Mouse (Mus musculus) CH12.LX (cell line): ENCODE data around the gene Cdk9. TPM values are rescaled to one million over a fixed set of nuclear protein-coding genes. Genes with fewer than 3 reads are reported as not detected.

ENCODE experiments used
- DNase-seq: peaks from one replicate; pipeline ENCODE4 v3.0.0-alpha.2; 2013; ENCODE audit errors: extremely low read depth
- H3K27ac ChIP-seq: 2 replicates; pipeline ENCODE4 v1.5.1; 2012; ENCODE audit warnings: low read depth, mild to moderate bottlenecking, control low read depth, moderate library complexity; ENCODE audit not compliant: insufficient read depth
- H3K27me3 ChIP-seq: replicated peaks from 2 replicates; pipeline ENCODE3; 2012; ENCODE audit warnings: inconsistent platforms
- H3K36me3 ChIP-seq, 2 experiments: replicated peaks in 1 of 2; 2 replicates each; pipeline versions ENCODE3 to v1.6.1; 2012; ENCODE audit warnings: inconsistent platforms in 1 of 2, low read length in 1 of 2, mild to moderate bottlenecking in 1 of 2, mixed read lengths in 1 of 2, moderate library complexity in 1 of 2; ENCODE audit not compliant: control insufficient read depth in 1 of 2, insufficient read depth in 1 of 2
- H3K4me1 ChIP-seq, 2 experiments: 2 replicates each; pipeline ENCODE4 v1.6.1; 2012; ENCODE audit warnings: inconsistent platforms in 1 of 2, moderate library complexity in 1 of 2; ENCODE audit not compliant: insufficient read depth in 2 of 2, control insufficient read depth in 1 of 2
- H3K4me2 ChIP-seq: 2 replicates; pipeline ENCODE4 v1.6.1; 2012; ENCODE audit warnings: low read depth, mild to moderate bottlenecking, control low read depth; ENCODE audit not compliant: poor library complexity, insufficient read depth, severe bottlenecking
- H3K4me3 ChIP-seq, 3 experiments: fragments of 150-350 bp in 1 of 3; sonication (generic) in 1 of 3; replicated peaks in 1 of 3; 2 replicates each; pipeline versions ENCODE3 to v1.5.1; 2011 to 2012; ENCODE audit warnings: low read depth in 2 of 3, low read length in 2 of 3, mild to moderate bottlenecking in 2 of 3, moderate library complexity in 2 of 3, control low read depth in 1 of 3, improper control_type of control experiment in 1 of 3, inconsistent platforms in 1 of 3, mixed read lengths in 1 of 3; ENCODE audit not compliant: poor library complexity in 1 of 3
- H3K79me2 ChIP-seq: replicated peaks from 2 replicates; pipeline ENCODE4 v1.6.1; 2012; ENCODE audit warnings: mild to moderate bottlenecking, moderate library complexity; ENCODE audit not compliant: control insufficient read depth, poor library complexity, insufficient read depth, severe bottlenecking; ENCODE audit errors: extremely low read depth
- H3K9ac ChIP-seq: 2 replicates; pipeline ENCODE4 v1.6.1; 2012; ENCODE audit warnings: low read depth, mild to moderate bottlenecking, control low read depth, moderate library complexity; ENCODE audit not compliant: insufficient read depth
- H3K9me3 ChIP-seq: replicated peaks from 2 replicates; pipeline ENCODE3; 2012; ENCODE audit warnings: low read length, inconsistent platforms, mixed read lengths
- BHLHE40 ChIP-seq: IDR thresholded peaks from 2 replicates; pipeline ENCODE4 v1.6.1; 2011; ENCODE audit warnings: mild to moderate bottlenecking, low read depth, low read length, improper control_type of control experiment
- CHD2 ChIP-seq: IDR thresholded peaks from 2 replicates; pipeline ENCODE4 v1.6.1; 2011; ENCODE audit warnings: low read length, improper control_type of control experiment
- E2F4 ChIP-seq: IDR thresholded peaks from 2 replicates; pipeline ENCODE4 v1.6.1; 2011; ENCODE audit warnings: low read depth, low read length, improper control_type of control experiment; ENCODE audit not compliant: insufficient replicate concordance
- ETS1 ChIP-seq: conservative IDR thresholded peaks from 2 replicates; pipeline ENCODE4 v1.6.1; 2012; ENCODE audit warnings: low read depth, mild to moderate bottlenecking, inconsistent platforms, low read length, improper control_type of control experiment, moderate library complexity
- GABPA ChIP-seq: IDR thresholded peaks from 2 replicates; pipeline ENCODE4 v1.6.1; 2012; ENCODE audit warnings: low read depth, low read length, improper control_type of control experiment, inconsistent platforms; ENCODE audit not compliant: insufficient replicate concordance
- HCFC1 ChIP-seq: IDR thresholded peaks from 2 replicates; pipeline ENCODE4 v1.6.1; 2012; ENCODE audit warnings: low read depth, mild to moderate bottlenecking, inconsistent platforms, low read length, improper control_type of control experiment
- JUN ChIP-seq: IDR thresholded peaks from 2 replicates; pipeline ENCODE4 v1.6.1; 2011; ENCODE audit warnings: low read depth, mild to moderate bottlenecking, low read length, improper control_type of control experiment, moderate library complexity; ENCODE audit not compliant: insufficient read depth
- MAX ChIP-seq: IDR thresholded peaks from 2 replicates; pipeline ENCODE4 v1.6.1; 2011; ENCODE audit warnings: low read length, improper control_type of control experiment
- MAZ ChIP-seq: IDR thresholded peaks from 2 replicates; pipeline ENCODE4 v1.6.1; 2012; ENCODE audit warnings: low read depth, mild to moderate bottlenecking, inconsistent platforms, low read length, improper control_type of control experiment, moderate library complexity
- MXI1 ChIP-seq: IDR thresholded peaks from 2 replicates; pipeline ENCODE4 v1.6.1; 2011; ENCODE audit warnings: mild to moderate bottlenecking, low read depth, low read length, improper control_type of control experiment
- NELFE ChIP-seq: IDR thresholded peaks from 2 replicates; pipeline ENCODE4 v1.6.1; 2011; ENCODE audit warnings: low read depth, low read length, improper control_type of control experiment
- RCOR1 ChIP-seq: conservative IDR thresholded peaks from 2 replicates; pipeline ENCODE4 v1.6.1; 2012; ENCODE audit warnings: low read depth, mild to moderate bottlenecking, inconsistent platforms, low read length, improper control_type of control experiment
- TBP ChIP-seq: conservative IDR thresholded peaks from 2 replicates; pipeline ENCODE4 v1.6.1; 2011; ENCODE audit warnings: low read depth, low read length, improper control_type of control experiment
- TCF12 ChIP-seq: IDR thresholded peaks from 2 replicates; pipeline ENCODE4 v1.6.1; 2014; ENCODE audit warnings: low read depth, mild to moderate bottlenecking, inconsistent platforms, low read length, improper control_type of control experiment
- UBTF ChIP-seq: IDR thresholded peaks from 2 replicates; pipeline ENCODE4 v1.6.1; 2012; ENCODE audit warnings: low read depth, mild to moderate bottlenecking, inconsistent platforms, low read length, improper control_type of control experiment, moderate library complexity
- ZKSCAN1 ChIP-seq: IDR thresholded peaks from 2 replicates; pipeline ENCODE4 v1.6.1; 2012; ENCODE audit warnings: low read depth, inconsistent platforms, low read length, improper control_type of control experiment, borderline replicate concordance
- ZMIZ1 ChIP-seq: IDR thresholded peaks from 2 replicates; pipeline ENCODE4 v1.6.1; 2012; ENCODE audit warnings: low read depth, mild to moderate bottlenecking, inconsistent platforms, low read length, improper control_type of control experiment
- dilution Hi-C: fragments of 300-500 bp; cut with MboI; formaldehyde crosslinking; loops from 2 replicates; pipeline ENCODE4 v1.14.3; 2020; ENCODE audit warnings: low sequenced_read_pairs; ENCODE audit not compliant: extremely low pct_unique_long_range_greater_than_20kb, extremely low pct_ligation_motif_present
- in situ Hi-C: fragments of 300-500 bp; cut with MboI; formaldehyde crosslinking; loops from 3 replicates; pipeline ENCODE4 v1.14.3; 2019; ENCODE audit warnings: low sequenced_read_pairs, low pct_ligation_motif_present, low pct_unique_long_range_greater_than_20kb, mixed read lengths
- polyA plus RNA-seq: library from polyadenylated mRNA; unstranded; fragments of >175 nt; gene quantifications from 2 replicates; pipeline ENCODE4 v1.2.1, GENCODE M21; 2012; ENCODE audit warnings: low read depth; ENCODE audit not compliant: insufficient read length
- total RNA-seq, 2 experiments: library from RNA; depleted of rRNA; stranded (reverse); fragments of 300-350 nt in 1 of 2; fragments of >200 nt in 1 of 2; gene quantifications; 2 replicates each; pipeline ENCODE4 v1.2.3; 2012 to 2014

Gene Cdk9
- total and polyA plus RNA-seq, 3 experiments, result 41.7 to 136 (median 73.7) TPM

GRCm38 (mm10) chr2:32756674-32757055 is 43.8 kb upstream of the Cdk9 start:
- no peak overlapping the region for H3K4me3 ChIP-seq

GRCm38 (mm10) chr2:32752181-32752580 is 39.3 kb upstream of the Cdk9 start:
- Histone ChIP-seq H3K9ac (no peak overlapping the region), H3K27ac (no peak overlapping the region)
- no peak for TF ChIP-seq BHLHE40
- TF ChIP-seq TBP, result no peak
- TF ChIP-seq UBTF, result no peak
- TF ChIP-seq CHD2, result no peak
- TF ChIP-seq TCF12, result no peak
- no peak for TF ChIP-seq NELFE
- no peak for TF ChIP-seq JUN
- no peak for TF ChIP-seq ZKSCAN1
- TF ChIP-seq E2F4, result no peak
- no peak for TF ChIP-seq MAX
- no peak for TF ChIP-seq HCFC1
- TF ChIP-seq, all 38 proteins: peak for 0
- no peak overlapping the region for H3K4me3 ChIP-seq
- dilution Hi-C loops (no loop called here), in situ Hi-C loops (no loop called here)
- no peaks in the 10 kb centered on the region for H3K27me3 ChIP-seq
- DNase-seq, result no peak
- peaks cover 0 to 17% of the 10 kb centered on the region in 2 experiments; a peak in 1 of 4 replicates for H3K4me1 ChIP-seq
- no peak overlapping the region for H3K4me2 ChIP-seq
- no peaks in the 10 kb centered on the region for H3K79me2 ChIP-seq
- peaks cover 58 to 78% of the 10 kb centered on the region in 2 experiments for H3K36me3 ChIP-seq
- no peaks in the 10 kb centered on the region for H3K9me3 ChIP-seq

More at GRCm38 (mm10) chr2:32756674-32757055, 43.8 kb upstream of the Cdk9 start:
- peaks cover 48 to 68% of the 10 kb centered on the region in 2 experiments for H3K36me3 ChIP-seq
- in situ Hi-C loops, result loop anchor here (5.0 kb wide), 2 partner anchors 44 to 124 kb away; partner anchors contain the start of gene Cdk9
- no peaks in the 10 kb centered on the region for H3K79me2 ChIP-seq
- no peak overlapping the region for H3K27ac ChIP-seq
- peaks cover 0 to 10% of the 10 kb centered on the region in 2 experiments; a peak in 3 of 4 replicates for H3K4me1 ChIP-seq
- no peaks in the 10 kb centered on the region for H3K9me3 ChIP-seq
- dilution Hi-C loops, result no loop called here
- no peaks in the 10 kb centered on the region for H3K27me3 ChIP-seq
- DNase-seq, result no peak
- no peak overlapping the region for H3K9ac ChIP-seq
- TF ChIP-seq GABPA, result no peak
- no peak for TF ChIP-seq TBP
- TF ChIP-seq ETS1, result no peak
- no peak for TF ChIP-seq MXI1
- TF ChIP-seq ZMIZ1, result no peak
- no peak for TF ChIP-seq MAZ
- no peak for TF ChIP-seq TCF12
- no peak for TF ChIP-seq RCOR1
- no peak for TF ChIP-seq HCFC1
- H3K4me2 ChIP-seq, result peak overlapping the region; percentile 52; the same call in 1 of the 2 replicates
